ENCODE assay signal across 7 mouse cellular contexts in genomic region chr11:102295598-102296471, GRCm38 (mm10). TPM values are rescaled to one million over a fixed set of nuclear protein-coding genes. Genes with fewer than 3 reads are reported as not detected.
DNase-seq lines count a peak whose midpoint lies in the region; ATAC-seq and TF ChIP-seq lines count a peak whose summit lies in the region.

No protein-coding gene starts in this region.

- WGBS in embryonic facial prominence, embryonic 10.5 days, result under 1% methylated on average over 58 of the region's 73 CpGs
- 1% methylated on average over 41 of the region's 73 CpGs for WGBS in heart, postnatal 0 days
- WGBS in limb, embryonic 12.5 days, result under 1% methylated on average over 40 of the region's 73 CpGs
- 1% methylated on average over 42 of the region's 73 CpGs for WGBS in midbrain, embryonic 13.5 days
- WGBS in thymus, adult 2 months, result under 1% methylated on average over 58 of the region's 73 CpGs

- no peaks in the 10 kb centered on the region for H3K27me3 ChIP-seq in C2C12 (ENCODE audit: control insufficient read depth, insufficient read depth, insufficient read length)
- no peaks in the 10 kb centered on the region for H3K27me3 ChIP-seq in embryonic facial prominence, embryonic 10.5 days (replicated peaks; ENCODE audit: low read depth, poor library complexity, severe bottlenecking)
- H3K27me3 ChIP-seq in heart, postnatal 0 days (ENCODE audit: control insufficient read depth, insufficient read depth, low read length), result no peaks in the 10 kb centered on the region
- no peaks in the 10 kb centered on the region for H3K27me3 ChIP-seq in limb, embryonic 12.5 days
- no peaks in the 10 kb centered on the region for H3K27me3 ChIP-seq in midbrain, embryonic 13.5 days
- H3K27me3 ChIP-seq in thymus, adult 2 months (ENCODE audit: control insufficient read depth, insufficient read depth, low read length), result no peaks in the 10 kb centered on the region

- H3K4me3 ChIP-seq in C2C12 (ENCODE audit: insufficient read depth, poor library complexity, severe bottlenecking), result peak overlapping the region; percentile 89
- peak overlapping the region; percentile 96 for H3K4me3 ChIP-seq in embryonic facial prominence, embryonic 10.5 days
- peak overlapping the region; percentile 95 for H3K4me3 ChIP-seq in heart, postnatal 0 days (ENCODE audit: low read depth, low read length)
- peak overlapping the region; percentile 86 for H3K4me3 ChIP-seq in limb, embryonic 12.5 days (replicated peaks)
- peak overlapping the region; percentile 88 for H3K4me3 ChIP-seq in midbrain, embryonic 13.5 days (replicated peaks)
- peak overlapping the region; percentile 85 for H3K4me3 ChIP-seq in thymus, adult 2 months (ENCODE audit: control insufficient read depth, insufficient read depth, low read length)

- no peak for TF ChIP-seq CTCF in C2C12 (IDR thresholded peaks at IDR 0.05; ENCODE audit: control insufficient read depth, insufficient read depth, insufficient read length)
- no peak for TF ChIP-seq CTCF in heart, postnatal 0 days (IDR thresholded peaks at IDR 0.05; ENCODE audit: low read depth)
- no peak for TF ChIP-seq CTCF in thymus, adult 2 months (IDR thresholded peaks at IDR 0.05; ENCODE audit: borderline replicate concordance, control insufficient read depth, extremely low read depth, insufficient read depth, low read length, poor library complexity)

- peak overlapping the region; percentile 78 for H3K4me2 ChIP-seq in heart, postnatal 0 days (ENCODE audit: low read depth, low read length)
- H3K4me2 ChIP-seq in limb, embryonic 12.5 days, result peak overlapping the region; percentile 91
- H3K4me2 ChIP-seq in midbrain, embryonic 13.5 days (replicated peaks), result peak overlapping the region; percentile 93

- H3K9ac ChIP-seq in heart, postnatal 0 days (replicated peaks; ENCODE audit: low read depth, low read length), result peak overlapping the region; percentile 91
- H3K9ac ChIP-seq in limb, embryonic 12.5 days (replicated peaks), result peak overlapping the region; percentile 93
- H3K9ac ChIP-seq in midbrain, embryonic 13.5 days (replicated peaks), result peak overlapping the region; percentile 97

- H3K9me3 ChIP-seq in embryonic facial prominence, embryonic 10.5 days, result no peaks in the 10 kb centered on the region
- H3K9me3 ChIP-seq in heart, postnatal 0 days (replicated peaks; ENCODE audit: control insufficient read depth, low read length), result no peaks in the 10 kb centered on the region
- H3K9me3 ChIP-seq in limb, embryonic 12.5 days, result no peaks in the 10 kb centered on the region
- H3K9me3 ChIP-seq in midbrain, embryonic 13.5 days, result no peaks in the 10 kb centered on the region

- H3K79me2 ChIP-seq in C2C12 (ENCODE audit: control insufficient read depth, insufficient read depth), result peaks cover 27% of the 10 kb centered on the region

- 0 out of 2 replicates have a peak, but pooled peaks have one; percentile 10 for TF ChIP-seq EP300 in heart, postnatal 0 days (IDR thresholded peaks at IDR 0.05; ENCODE audit: low read depth)

- peak overlapping the region; percentile 98 for H3K27ac ChIP-seq in embryonic facial prominence, embryonic 10.5 days (replicated peaks)
- peak overlapping the region; percentile 98 for H3K27ac ChIP-seq in heart, postnatal 0 days (ENCODE audit: low read depth)
- H3K27ac ChIP-seq in limb, embryonic 12.5 days, result peak overlapping the region; percentile 99
- peak overlapping the region; percentile 99 for H3K27ac ChIP-seq in midbrain, embryonic 13.5 days
- peak overlapping the region; percentile 92 for H3K27ac ChIP-seq in thymus, adult 2 months (ENCODE audit: control insufficient read depth, insufficient read depth, low read length)

- H3K36me3 ChIP-seq in C2C12 (ENCODE audit: control insufficient read depth, insufficient read depth), result peaks cover 30% of the 10 kb centered on the region
- H3K36me3 ChIP-seq in embryonic facial prominence, embryonic 10.5 days (replicated peaks), result peaks cover 42% of the 10 kb centered on the region
- H3K36me3 ChIP-seq in heart, postnatal 0 days (replicated peaks; ENCODE audit: control insufficient read depth, insufficient read depth, low read length), result peaks cover 34% of the 10 kb centered on the region
- H3K36me3 ChIP-seq in limb, embryonic 12.5 days, result peaks cover 40% of the 10 kb centered on the region
- H3K36me3 ChIP-seq in midbrain, embryonic 13.5 days, result peaks cover 35% of the 10 kb centered on the region
- H3K36me3 ChIP-seq in thymus, adult 2 months (ENCODE audit: control insufficient read depth, insufficient read depth, low read length), result peaks cover 21% of the 10 kb centered on the region

- H3K4me1 ChIP-seq in embryonic facial prominence, embryonic 10.5 days, result peaks cover 36% of the 10 kb centered on the region
- H3K4me1 ChIP-seq in heart, postnatal 0 days (ENCODE audit: control insufficient read depth, insufficient read depth), result peaks cover 11% of the 10 kb centered on the region
- peaks cover 23% of the 10 kb centered on the region for H3K4me1 ChIP-seq in limb, embryonic 12.5 days (replicated peaks)
- peaks cover 33% of the 10 kb centered on the region for H3K4me1 ChIP-seq in midbrain, embryonic 13.5 days (replicated peaks)
- peaks cover 17% of the 10 kb centered on the region for H3K4me1 ChIP-seq in thymus, adult 2 months (replicated peaks; ENCODE audit: control insufficient read depth, insufficient read depth, low read length)

- ATAC-seq in heart, postnatal 0 days (ENCODE audit: insufficient read depth, low read depth), result peak; percentile 52
- 0 out of 2 replicates have a peak, but pooled peaks have one; percentile 33 for ATAC-seq in limb, embryonic 12.5 days (ENCODE audit: insufficient number of reproducible peaks, insufficient read depth, low FRiP score, low TSS enrichment, low read depth)
- peak; percentile 48 for ATAC-seq in midbrain, embryonic 13.5 days

- peak; percentile 62 for DNase-seq in MN1 (ENCODE audit: low spot score)
- peak; percentile 90 for DNase-seq in embryonic facial prominence, embryonic 10.5 days (ENCODE audit: low spot score)
- DNase-seq in heart, postnatal 0 days (ENCODE audit: low spot score), result peak; percentile 60
- peak; percentile 72 for DNase-seq in thymus, adult 2 months

- peak overlapping the region; percentile 98 for H3ac ChIP-seq in C2C12 (ENCODE audit: control insufficient read depth, insufficient read length, low read depth)

- TF ChIP-seq POLR2A in thymus, adult 2 months (IDR thresholded peaks at IDR 0.05; ENCODE audit: control insufficient read depth, extremely low read depth, insufficient read depth, low read length, poor library complexity), result 0 out of 2 replicates have a peak, but pooled peaks have one; percentile 17

- peaks cover 24% of the 10 kb centered on the region for H3K79me3 ChIP-seq in C2C12 (ENCODE audit: low read depth)

TF ChIP-seq in C2C12, 6 proteins besides CTCF, POLR2A, EP300 and RAD21 (continues in another document):
- TF ChIP-seq USF1 (IDR thresholded peaks at IDR 0.05; ENCODE audit: low read depth), result no peak

RNA-seq across cellular contexts. Expression of gene Atxn7l3, which starts 0.6 kb away (rescaled TPM):
- 33.9 TPM for polyA plus RNA-seq in C2C12 (2012; fragmentation: generic; extraction: Trizol)
- polyA plus RNA-seq in embryonic facial prominence, embryonic 10.5 days (2016; fragmentation: Nextera tagmentation; extraction: Ambion mirVana), result 15.6 and 18.2 TPM in 2 replicates
- 32.5 and 36.2 TPM in 2 replicates for total RNA-seq in heart, postnatal 0 days (2014; rRNA removed; ENCODE audit: low replicate concordance)
- 5.2 and 5.4 TPM in 2 replicates for polyA plus RNA-seq in heart, postnatal 0 days (2015; fragmentation: Nextera tagmentation; extraction: Ambion mirVana)
- 22.3 and 22.9 TPM in 2 replicates for polyA plus RNA-seq in limb, embryonic 12.5 days (2016; fragmentation: Nextera tagmentation; extraction: Ambion mirVana)
- polyA plus RNA-seq in midbrain, embryonic 13.5 days (2015; fragmentation: Nextera tagmentation; extraction: Ambion mirVana), result 28.4 and 30.1 TPM in 2 replicates
- polyA plus RNA-seq in thymus, adult 2 months (2012; rRNA removed), result 89.9 TPM in 2 replicates

RNA-seq across cellular contexts. Expression of gene Tmub2, which starts 11.1 kb away (rescaled TPM):
- polyA plus RNA-seq in C2C12 (2012; fragmentation: generic; extraction: Trizol), result 25.2 TPM
- polyA plus RNA-seq in embryonic facial prominence, embryonic 10.5 days (2016; fragmentation: Nextera tagmentation; extraction: Ambion mirVana), result 45.2 and 46.2 TPM in 2 replicates
- 57.4 and 61.7 TPM in 2 replicates for total RNA-seq in heart, postnatal 0 days (2014; rRNA removed; ENCODE audit: low replicate concordance)
- 29.8 and 30.1 TPM in 2 replicates for polyA plus RNA-seq in heart, postnatal 0 days (2015; fragmentation: Nextera tagmentation; extraction: Ambion mirVana)
- 47.4 and 48.9 TPM in 2 replicates for polyA plus RNA-seq in limb, embryonic 12.5 days (2016; fragmentation: Nextera tagmentation; extraction: Ambion mirVana)
- polyA plus RNA-seq in midbrain, embryonic 13.5 days (2015; fragmentation: Nextera tagmentation; extraction: Ambion mirVana), result 79.0 and 83.4 TPM in 2 replicates
- 74.1 and 74.2 TPM in 2 replicates for polyA plus RNA-seq in thymus, adult 2 months (2012; rRNA removed)

RNA-seq across cellular contexts. Expression of gene Ubtf, which starts 23.7 kb away (rescaled TPM):
- 70.2 TPM for polyA plus RNA-seq in C2C12 (2012; fragmentation: generic; extraction: Trizol)
- 94.2 and 96.3 TPM in 2 replicates for polyA plus RNA-seq in embryonic facial prominence, embryonic 10.5 days (2016; fragmentation: Nextera tagmentation; extraction: Ambion mirVana)
- total RNA-seq in heart, postnatal 0 days (2014; rRNA removed; ENCODE audit: low replicate concordance), result 30.8 and 34.5 TPM in 2 replicates
- 36.5 and 42.5 TPM in 2 replicates for polyA plus RNA-seq in heart, postnatal 0 days (2015; fragmentation: Nextera tagmentation; extraction: Ambion mirVana)
- 101 TPM in 2 replicates for polyA plus RNA-seq in limb, embryonic 12.5 days (2016; fragmentation: Nextera tagmentation; extraction: Ambion mirVana)
- 85.2 and 90.3 TPM in 2 replicates for polyA plus RNA-seq in midbrain, embryonic 13.5 days (2015; fragmentation: Nextera tagmentation; extraction: Ambion mirVana)
- 59.7 and 67.9 TPM in 2 replicates for polyA plus RNA-seq in thymus, adult 2 months (2012; rRNA removed)

RNA-seq across cellular contexts. Expression of gene Asb16, which starts 27.3 kb away (rescaled TPM):
- not detected for polyA plus RNA-seq in C2C12 (2012; fragmentation: generic; extraction: Trizol)
- 0.09 and 0.10 TPM in 2 replicates for polyA plus RNA-seq in embryonic facial prominence, embryonic 10.5 days (2016; fragmentation: Nextera tagmentation; extraction: Ambion mirVana)
- 0.99 and 1.2 TPM in 2 replicates for total RNA-seq in heart, postnatal 0 days (2014; rRNA removed; ENCODE audit: low replicate concordance)
- 0.07 TPM in 2 replicates for polyA plus RNA-seq in heart, postnatal 0 days (2015; fragmentation: Nextera tagmentation; extraction: Ambion mirVana)
- 0.16 and 0.19 TPM in 2 replicates for polyA plus RNA-seq in limb, embryonic 12.5 days (2016; fragmentation: Nextera tagmentation; extraction: Ambion mirVana)
- not detected in 2 replicates for polyA plus RNA-seq in midbrain, embryonic 13.5 days (2015; fragmentation: Nextera tagmentation; extraction: Ambion mirVana)
- 0.12 and 0.27 TPM in 2 replicates for polyA plus RNA-seq in thymus, adult 2 months (2012; rRNA removed)

RNA-seq across cellular contexts. Expression of gene BC030867, which starts 47.2 kb away (rescaled TPM):
- polyA plus RNA-seq in C2C12 (2012; fragmentation: generic; extraction: Trizol), result 12.0 TPM
- 30.1 and 32.4 TPM in 2 replicates for polyA plus RNA-seq in embryonic facial prominence, embryonic 10.5 days (2016; fragmentation: Nextera tagmentation; extraction: Ambion mirVana)
- 3.9 and 5.6 TPM in 2 replicates for total RNA-seq in heart, postnatal 0 days (2014; rRNA removed; ENCODE audit: low replicate concordance)
- 2.2 and 2.9 TPM in 2 replicates for polyA plus RNA-seq in heart, postnatal 0 days (2015; fragmentation: Nextera tagmentation; extraction: Ambion mirVana)
- polyA plus RNA-seq in limb, embryonic 12.5 days (2016; fragmentation: Nextera tagmentation; extraction: Ambion mirVana), result 21.7 and 23.5 TPM in 2 replicates
- polyA plus RNA-seq in midbrain, embryonic 13.5 days (2015; fragmentation: Nextera tagmentation; extraction: Ambion mirVana), result 4.6 and 5.6 TPM in 2 replicates
- 13.0 and 17.7 TPM in 2 replicates for polyA plus RNA-seq in thymus, adult 2 months (2012; rRNA removed)

Comparison
In these comparisons a context has a peak if more than half of its experiments do, and no peak if none do; other contexts are left out.
1. Peak in every context shown above with its lines: DNase-seq, ATAC-seq, H3K4me3 ChIP-seq and H3K27ac ChIP-seq.